Mouse (Mus musculus): ENCODE measurements at regions not wholly inside any gene's neighbourhood (a gene's known extent, or its start where the extent isn't known, plus 50 kb on each side); places are given as distances from the start of the nearest gene placed in this dataset.
A peak's percentile ranks its signal among the peaks of the same experiment; 100 is the strongest.

DNA sequence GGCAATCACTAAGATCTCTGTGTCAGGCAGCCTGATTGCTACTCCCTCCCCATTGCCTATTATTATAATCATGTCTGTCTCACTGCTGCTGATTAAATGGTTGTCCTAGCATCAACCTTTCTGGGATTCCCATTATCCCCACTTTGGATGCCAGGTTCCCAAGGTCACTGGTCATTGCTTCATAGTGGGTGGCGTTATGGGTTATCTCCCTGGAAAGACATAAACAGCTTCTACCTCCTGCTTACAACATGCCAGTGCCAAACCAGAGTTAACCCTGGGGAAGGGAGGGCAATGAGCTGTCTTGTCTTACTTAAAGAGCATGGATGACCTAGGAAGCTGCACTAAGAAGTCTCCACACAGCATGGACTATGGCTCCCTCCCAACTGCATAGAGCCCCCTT is 136.9 kb downstream of the Uaca start:
- no peaks in the 10 kb centered on the region for H3K9me3 ChIP-seq (replicated peaks; ENCODE audit: control insufficient read depth, low read length)
- H3K4me3 ChIP-seq (ENCODE audit: low read depth, low read length): no peak overlapping the region
- H3K9ac ChIP-seq (ENCODE audit: low read length): no peak overlapping the region
- H3K4me2 ChIP-seq (ENCODE audit: low read length): no peak overlapping the region
- H3K36me3 ChIP-seq (ENCODE audit: control insufficient read depth, insufficient read depth, low read length): no peaks in the 10 kb centered on the region
- no peaks in the 10 kb centered on the region for H3K27me3 ChIP-seq (replicated peaks; ENCODE audit: control insufficient read depth, insufficient read depth, low read length)
- DNase-seq (ENCODE audit: low spot score) (no peak), ATAC-seq (no peak)
- no peaks in the 10 kb centered on the region for H3K4me1 ChIP-seq (ENCODE audit: control insufficient read depth, insufficient read depth, low read length)
- no peak overlapping the region for H3K27ac ChIP-seq (ENCODE audit: low read depth, low read length)
- 100% methylated on average over 1 of the region's 1 CpGs for WGBS

DNA sequence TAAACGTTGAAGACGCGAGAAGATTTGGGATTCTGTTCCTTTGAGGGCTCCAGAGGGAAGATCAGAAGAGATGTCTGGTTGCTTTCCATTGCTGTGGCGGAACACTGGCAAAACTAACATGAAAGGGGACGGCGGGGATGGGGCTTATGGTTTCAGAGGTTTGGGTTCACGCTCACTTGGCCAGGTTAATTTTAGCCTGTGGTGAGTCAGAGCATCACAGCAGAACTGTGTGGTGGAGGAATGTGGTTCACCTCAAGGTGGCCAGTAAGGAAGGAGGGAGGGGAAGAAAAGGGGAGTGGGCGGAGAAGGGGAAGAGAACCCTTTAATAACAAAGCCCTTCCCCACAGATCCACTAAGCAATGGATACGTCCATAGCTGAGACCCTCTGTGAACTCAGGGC is 142.6 kb downstream of the Uaca start:
- H3K27me3 ChIP-seq (replicated peaks; ENCODE audit: control insufficient read depth, insufficient read depth, low read length): no peaks in the 10 kb centered on the region
- no peak overlapping the region for H3K4me3 ChIP-seq (ENCODE audit: low read depth, low read length)
- peaks cover 6% of the 10 kb centered on the region; the same call in 1 of the 2 replicates for H3K4me1 ChIP-seq (ENCODE audit: control insufficient read depth, insufficient read depth, low read length)
- no peak for ATAC-seq
- WGBS: 93% methylated on average over 9 of the region's 9 CpGs
- H3K36me3 ChIP-seq (ENCODE audit: control insufficient read depth, insufficient read depth, low read length): no peaks in the 10 kb centered on the region
- no peak overlapping the region for H3K9ac ChIP-seq (ENCODE audit: low read length)
- no peaks in the 10 kb centered on the region for H3K9me3 ChIP-seq (replicated peaks; ENCODE audit: control insufficient read depth, low read length)
- no peak for DNase-seq (ENCODE audit: low spot score)
- H3K27ac ChIP-seq (ENCODE audit: low read depth, low read length): no peak overlapping the region
- H3K4me2 ChIP-seq (ENCODE audit: low read length): no peak overlapping the region

DNA sequence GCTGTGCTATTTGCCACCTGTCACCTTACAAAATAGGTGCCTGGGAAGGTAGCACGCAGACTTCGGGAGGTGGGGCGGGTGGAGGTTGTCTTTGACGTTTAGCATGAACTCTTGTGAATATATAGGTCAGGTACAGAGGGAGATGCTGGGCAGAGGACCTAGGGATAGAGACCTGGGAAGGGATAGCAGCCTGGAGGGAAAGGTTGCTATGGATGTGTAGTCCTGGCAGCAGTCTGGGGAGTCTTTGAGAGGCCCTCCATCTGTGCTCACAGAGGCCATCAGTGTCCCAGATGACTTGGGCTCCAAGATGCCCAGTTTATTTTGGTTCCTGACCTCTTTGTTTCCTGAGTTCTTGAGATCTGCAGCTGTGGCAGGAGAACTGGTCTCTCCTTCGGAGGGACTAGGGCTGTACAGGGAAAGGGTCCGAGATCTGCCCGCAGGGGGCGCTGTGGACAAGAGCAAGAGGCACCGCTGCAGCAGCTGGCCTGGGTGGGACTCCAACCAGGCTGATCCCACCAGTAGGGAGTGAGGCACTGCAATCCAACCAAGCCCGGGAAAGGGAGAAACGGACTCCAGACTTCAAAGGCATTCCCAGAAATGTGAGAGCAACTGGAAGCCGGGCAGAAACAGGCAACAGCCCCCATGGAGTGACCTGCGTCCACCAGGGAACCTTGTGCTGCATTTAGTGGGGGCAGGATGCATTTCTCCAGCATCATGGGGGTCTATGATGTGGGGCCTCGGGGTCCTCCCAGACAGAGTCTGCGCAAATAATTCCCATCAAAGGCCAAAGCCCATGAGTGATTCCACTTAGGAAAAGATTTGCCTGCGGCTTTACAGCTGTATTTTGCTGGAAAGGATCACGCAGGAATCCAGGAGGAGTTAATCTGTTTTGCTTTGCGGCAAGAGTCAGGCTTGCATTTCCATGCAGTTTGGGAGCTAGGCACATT is 145.8 kb downstream of the Uaca start:
- 26% methylated on average over 18 of the region's 18 CpGs for whole genome bisulfite sequencing
- peak; percentile 90 for DNase-seq (ENCODE audit: low spot score)
- no peaks in the 10 kb centered on the region for H3K9me3 ChIP-seq (replicated peaks; ENCODE audit: control insufficient read depth, low read length)
- H3K4me2 ChIP-seq (ENCODE audit: low read length): no peak overlapping the region
- no peak overlapping the region for H3K27ac ChIP-seq (ENCODE audit: low read depth, low read length)
- H3K36me3 ChIP-seq (ENCODE audit: control insufficient read depth, insufficient read depth, low read length): no peaks in the 10 kb centered on the region
- H3K4me3 ChIP-seq (ENCODE audit: low read depth, low read length): no peak overlapping the region
- H3K27me3 ChIP-seq (replicated peaks; ENCODE audit: control insufficient read depth, insufficient read depth, low read length): no peaks in the 10 kb centered on the region
- peaks cover 6% of the 10 kb centered on the region; the same call in 1 of the 2 replicates for H3K4me1 ChIP-seq (ENCODE audit: control insufficient read depth, insufficient read depth, low read length)
- ATAC-seq: peak; percentile 90
- H3K9ac ChIP-seq (ENCODE audit: low read length): no peak overlapping the region

DNA sequence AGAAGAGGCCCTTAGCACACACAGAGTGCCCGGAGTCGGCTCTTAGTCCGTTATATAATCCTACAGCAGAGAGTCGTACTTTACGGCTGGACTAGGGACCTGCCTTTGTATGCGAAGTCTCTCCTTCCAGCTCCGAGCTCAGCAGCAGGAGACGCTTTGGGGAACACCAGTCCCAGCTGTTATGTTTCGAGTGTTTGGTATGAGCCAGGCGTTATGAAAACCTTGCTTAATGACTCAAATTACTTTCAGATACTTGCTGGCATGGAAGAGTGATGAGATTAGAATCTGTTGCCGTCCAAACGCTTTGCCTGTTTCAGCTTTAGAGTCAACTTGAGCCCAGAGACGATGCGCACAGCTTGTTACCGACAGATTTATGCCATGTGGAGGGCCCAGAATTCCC is 153.0 kb downstream of the Uaca start:
- DNase-seq (ENCODE audit: low spot score): no peak
- Histone ChIP-seq H3K27me3 (replicated peaks; ENCODE audit: control insufficient read depth, insufficient read depth, low read length) (no peaks in the 10 kb centered on the region), H3K4me3 (ENCODE audit: low read depth, low read length) (no peak overlapping the region), H3K9me3 (replicated peaks; ENCODE audit: control insufficient read depth, low read length) (no peaks in the 10 kb centered on the region), H3K27ac (ENCODE audit: low read depth, low read length) (no peak overlapping the region), H3K4me2 (ENCODE audit: low read length) (no peak overlapping the region), H3K36me3 (ENCODE audit: control insufficient read depth, insufficient read depth, low read length) (no peaks in the 10 kb centered on the region), H3K9ac (ENCODE audit: low read length) (no peak overlapping the region), H3K4me1 (ENCODE audit: control insufficient read depth, insufficient read depth, low read length) (peaks cover 17% of the 10 kb centered on the region)
- 86% methylated on average over 15 of the region's 15 CpGs for WGBS
- ATAC-seq: no peak

DNA sequence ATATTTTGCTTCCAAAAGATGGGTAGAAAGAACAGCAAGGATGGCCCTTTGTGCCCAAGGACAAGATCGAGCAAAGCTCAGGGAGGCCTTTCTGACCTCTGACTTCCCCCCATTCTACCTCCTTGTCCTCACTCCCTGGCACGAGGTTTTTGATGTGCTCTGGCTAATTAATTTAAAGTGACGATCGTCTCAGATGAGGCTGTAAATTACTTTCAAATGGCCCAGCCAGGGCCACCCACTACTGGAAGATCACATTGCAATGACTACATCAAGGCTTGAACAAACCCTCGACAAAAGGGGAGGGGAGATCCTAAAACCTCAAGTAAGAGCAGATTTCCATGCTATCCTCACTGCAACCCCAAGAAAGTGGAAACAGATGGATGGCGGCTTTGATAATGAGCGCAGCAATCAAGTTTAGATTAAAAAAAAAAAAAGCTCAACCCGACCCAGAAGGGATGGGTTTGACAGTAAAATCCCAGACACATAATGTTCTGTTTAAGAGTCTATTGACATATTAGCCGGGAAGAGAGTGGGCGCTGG is 154.3 kb downstream of the Uaca start:
- Histone ChIP-seq H3K9ac (ENCODE audit: low read length) (no peak overlapping the region), H3K9me3 (replicated peaks; ENCODE audit: control insufficient read depth, low read length) (no peaks in the 10 kb centered on the region), H3K4me1 (ENCODE audit: control insufficient read depth, insufficient read depth, low read length) (peaks cover 17% of the 10 kb centered on the region), H3K27me3 (replicated peaks; ENCODE audit: control insufficient read depth, insufficient read depth, low read length) (no peaks in the 10 kb centered on the region), H3K36me3 (ENCODE audit: control insufficient read depth, insufficient read depth, low read length) (no peaks in the 10 kb centered on the region), H3K4me2 (ENCODE audit: low read length) (no peak overlapping the region), H3K27ac (ENCODE audit: low read depth, low read length) (no peak overlapping the region), H3K4me3 (ENCODE audit: low read depth, low read length) (no peak overlapping the region)
- no peak for ATAC-seq
- peak; percentile 20 for DNase-seq (ENCODE audit: low spot score)
- WGBS: 52% methylated on average over 10 of the region's 10 CpGs

DNA sequence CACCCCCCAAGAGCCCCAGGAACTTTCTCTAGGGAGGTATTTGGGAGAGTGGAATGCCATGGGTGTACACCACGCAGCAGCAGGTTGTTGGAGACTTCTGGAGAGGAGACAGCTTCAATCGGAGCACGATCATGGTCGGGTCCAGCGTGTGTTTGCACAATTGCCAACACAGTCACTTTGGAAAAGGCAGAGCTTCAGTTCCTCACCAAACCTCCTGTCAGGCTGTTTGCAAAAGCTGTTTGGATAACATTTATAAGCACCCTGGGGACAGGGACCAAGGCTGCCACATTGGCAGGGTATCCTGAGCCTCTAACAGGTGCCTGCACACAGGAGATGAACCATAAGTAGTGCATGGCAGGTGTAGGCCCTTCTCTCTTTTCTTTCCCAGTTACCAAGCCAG is 155.8 kb downstream of the Uaca start:
- H3K9me3 ChIP-seq (replicated peaks; ENCODE audit: control insufficient read depth, low read length): no peaks in the 10 kb centered on the region
- WGBS: 92% methylated on average over 5 of the region's 5 CpGs
- no peak for ATAC-seq
- H3K4me1 ChIP-seq (ENCODE audit: control insufficient read depth, insufficient read depth, low read length): peaks cover 17% of the 10 kb centered on the region
- H3K27ac ChIP-seq (ENCODE audit: low read depth, low read length): peak overlapping the region; percentile 76; the same call in 1 of the 2 replicates
- no peaks in the 10 kb centered on the region for H3K36me3 ChIP-seq (ENCODE audit: control insufficient read depth, insufficient read depth, low read length)
- H3K27me3 ChIP-seq (replicated peaks; ENCODE audit: control insufficient read depth, insufficient read depth, low read length): no peaks in the 10 kb centered on the region
- H3K4me2 ChIP-seq (ENCODE audit: low read length): no peak overlapping the region
- no peak overlapping the region for H3K9ac ChIP-seq (ENCODE audit: low read length)
- no peak overlapping the region for H3K4me3 ChIP-seq (ENCODE audit: low read depth, low read length)
- no peak for DNase-seq (ENCODE audit: low spot score)

DNA sequence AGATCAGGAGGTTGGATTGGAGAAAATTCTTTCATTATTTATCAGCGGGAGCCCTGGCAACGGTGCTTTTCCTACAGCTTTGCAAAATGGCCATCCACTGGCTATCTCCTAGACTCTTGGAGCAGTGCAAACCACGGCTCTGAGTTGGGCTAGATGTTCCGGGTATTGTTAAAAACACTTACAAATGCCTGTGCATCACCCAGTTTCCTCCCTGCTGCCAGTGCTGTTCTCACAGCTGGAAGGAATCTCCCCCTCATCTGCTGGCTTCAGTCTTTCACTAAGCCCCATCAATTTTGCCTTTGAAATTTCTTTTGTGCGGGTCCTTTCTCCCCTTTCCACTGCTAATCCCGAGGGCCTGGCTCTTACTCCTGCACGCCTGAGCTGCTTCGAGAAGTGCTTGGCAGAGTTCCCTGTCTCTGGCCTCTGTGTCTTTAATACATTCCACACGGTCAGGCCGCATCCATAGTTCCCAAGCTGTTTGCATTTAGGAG is 156.8 kb downstream of the Uaca start:
- H3K27ac ChIP-seq (ENCODE audit: low read depth, low read length): peak overlapping the region; percentile 76
- 4% methylated on average over 10 of the region's 10 CpGs for WGBS

DNA sequence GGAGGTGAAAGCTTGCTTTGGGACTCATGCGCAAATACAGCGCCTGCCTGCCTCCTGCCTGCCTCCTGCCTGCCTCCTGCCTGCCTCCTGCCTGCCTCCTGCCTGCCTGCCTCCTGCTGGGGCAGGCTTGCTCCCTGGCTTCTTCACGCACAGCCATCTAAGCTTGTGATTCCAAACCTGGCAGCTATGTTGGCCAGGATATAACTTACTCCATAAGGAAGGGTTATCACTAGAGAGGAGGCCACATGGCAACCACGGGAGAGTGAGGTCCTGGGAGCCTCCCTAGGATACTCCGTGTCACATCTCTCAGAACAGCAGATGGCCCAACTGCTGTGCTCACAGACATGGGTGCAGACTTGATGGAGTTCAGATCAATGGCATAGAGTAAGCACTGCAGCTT is 163.1 kb downstream of the Uaca start:
- Histone ChIP-seq H3K27ac (ENCODE audit: low read depth, low read length) (no peak overlapping the region), H3K36me3 (ENCODE audit: control insufficient read depth, insufficient read depth, low read length) (no peaks in the 10 kb centered on the region), H3K9me3 (replicated peaks; ENCODE audit: control insufficient read depth, low read length) (no peaks in the 10 kb centered on the region), H3K27me3 (replicated peaks; ENCODE audit: control insufficient read depth, insufficient read depth, low read length) (no peaks in the 10 kb centered on the region), H3K4me2 (ENCODE audit: low read length) (no peak overlapping the region), H3K4me1 (ENCODE audit: control insufficient read depth, insufficient read depth, low read length) (no peaks in the 10 kb centered on the region), H3K9ac (ENCODE audit: low read length) (no peak overlapping the region), H3K4me3 (ENCODE audit: low read depth, low read length) (no peak overlapping the region)
- DNase-seq (ENCODE audit: low spot score) (peak; percentile 59), ATAC-seq (no peak)
- whole genome bisulfite sequencing: 48% methylated on average over 5 of the region's 5 CpGs

More for the DNA sequence above, 156.8 kb downstream of the Uaca start:
- ATAC-seq (peak; percentile 85), DNase-seq (ENCODE audit: low spot score) (peak; percentile 92)
- H3K4me2 ChIP-seq (ENCODE audit: low read length): no peak overlapping the region
- peaks cover 17% of the 10 kb centered on the region for H3K4me1 ChIP-seq (ENCODE audit: control insufficient read depth, insufficient read depth, low read length)
- H3K27me3 ChIP-seq (replicated peaks; ENCODE audit: control insufficient read depth, insufficient read depth, low read length): no peaks in the 10 kb centered on the region
- H3K36me3 ChIP-seq (ENCODE audit: control insufficient read depth, insufficient read depth, low read length): no peaks in the 10 kb centered on the region
- H3K9ac ChIP-seq (ENCODE audit: low read length): no peak overlapping the region
- no peaks in the 10 kb centered on the region for H3K9me3 ChIP-seq (replicated peaks; ENCODE audit: control insufficient read depth, low read length)
- H3K4me3 ChIP-seq (ENCODE audit: low read depth, low read length): no peak overlapping the region

DNA sequence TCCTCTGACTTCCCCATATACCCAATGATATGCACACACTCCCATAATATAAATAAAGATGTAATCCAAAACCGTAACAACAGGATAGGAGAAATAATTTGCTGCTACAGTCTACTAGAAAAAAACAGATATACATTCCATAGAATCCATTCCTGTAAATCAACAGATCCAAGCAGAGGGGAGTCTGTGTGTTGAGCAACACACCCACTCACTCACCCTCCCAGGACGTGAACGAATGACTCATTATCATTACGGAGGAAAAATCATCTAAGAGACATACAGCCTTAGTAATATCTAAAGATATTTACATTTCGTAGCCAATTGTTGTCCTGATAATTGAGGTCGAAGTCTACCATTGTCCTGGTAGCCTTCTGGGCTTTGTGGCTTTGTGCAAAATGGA is 165.2 kb downstream of the Uaca start:
- Histone ChIP-seq H3K4me3 (ENCODE audit: low read depth, low read length) (no peak overlapping the region), H3K4me2 (ENCODE audit: low read length) (no peak overlapping the region), H3K27ac (ENCODE audit: low read depth, low read length) (no peak overlapping the region), H3K36me3 (ENCODE audit: control insufficient read depth, insufficient read depth, low read length) (no peaks in the 10 kb centered on the region), H3K27me3 (replicated peaks; ENCODE audit: control insufficient read depth, insufficient read depth, low read length) (no peaks in the 10 kb centered on the region), H3K4me1 (ENCODE audit: control insufficient read depth, insufficient read depth, low read length) (no peaks in the 10 kb centered on the region), H3K9me3 (replicated peaks; ENCODE audit: control insufficient read depth, low read length) (no peaks in the 10 kb centered on the region), H3K9ac (ENCODE audit: low read length) (no peak overlapping the region)
- DNase-seq (ENCODE audit: low spot score) (no peak), ATAC-seq (no peak)
- WGBS: 93% methylated on average over 6 of the region's 6 CpGs
